Mouse (Mus musculus): Measurements from ENCODE around the gene Xrcc5. TPM values are rescaled to one million over a fixed set of nuclear protein-coding genes. Genes with fewer than 3 reads are reported as not detected.

The Xrcc5 gene
- polyA plus RNA-seq, 1 experiment from 2014 or later: 34.0 TPM

GRCm38 (mm10) chr1:72334807-72335206, 27.6 kb downstream of the Xrcc5 start:
- Histone ChIP-seq H3K9ac (ENCODE audit: low read depth, low read length) (no peak overlapping the region), H3K4me2 (ENCODE audit: low read depth, low read length) (no peak overlapping the region), H3K27me3 (replicated peaks; ENCODE audit: control insufficient read depth, insufficient read depth, low read length) (no peaks in the 10 kb centered on the region), H3K4me1 (ENCODE audit: control insufficient read depth, insufficient read depth, low read length) (no peaks in the 10 kb centered on the region), H3K9me3 (ENCODE audit: control insufficient read depth, low read length) (no peaks in the 10 kb centered on the region), H3K4me3 (ENCODE audit: low read length) (no peak overlapping the region), H3K36me3 (ENCODE audit: control insufficient read depth, insufficient read depth, low read length) (no peaks in the 10 kb centered on the region; the same call in 1 of the 2 replicates), H3K27ac (ENCODE audit: low read length) (no peak overlapping the region)
- no peak for ATAC-seq
- 87% methylated on average over 11 of the region's 11 CpGs for whole genome bisulfite sequencing

- no peaks in the 10 kb centered on the region for H3K4me1 ChIP-seq (ENCODE audit: control insufficient read depth, insufficient read depth, low read length)
- H3K27ac ChIP-seq (ENCODE audit: low read length): no peak overlapping the region
- no peak overlapping the region for H3K4me2 ChIP-seq (ENCODE audit: low read depth, low read length)
- WGBS: 95% methylated on average over 8 of the region's 8 CpGs
- no peak overlapping the region for H3K9ac ChIP-seq (ENCODE audit: low read depth, low read length)
- no peak for ATAC-seq
- H3K4me3 ChIP-seq (ENCODE audit: low read length): no peak overlapping the region
- no peaks in the 10 kb centered on the region for H3K27me3 ChIP-seq (replicated peaks; ENCODE audit: control insufficient read depth, insufficient read depth, low read length)
- H3K9me3 ChIP-seq (ENCODE audit: control insufficient read depth, low read length): no peaks in the 10 kb centered on the region
- H3K36me3 ChIP-seq (ENCODE audit: control insufficient read depth, insufficient read depth, low read length): no peaks in the 10 kb centered on the region; the same call in 1 of the 2 replicates
Measured at GRCm38 (mm10) chr1:72336780-72337179, 29.6 kb downstream of the Xrcc5 start.

DNA sequence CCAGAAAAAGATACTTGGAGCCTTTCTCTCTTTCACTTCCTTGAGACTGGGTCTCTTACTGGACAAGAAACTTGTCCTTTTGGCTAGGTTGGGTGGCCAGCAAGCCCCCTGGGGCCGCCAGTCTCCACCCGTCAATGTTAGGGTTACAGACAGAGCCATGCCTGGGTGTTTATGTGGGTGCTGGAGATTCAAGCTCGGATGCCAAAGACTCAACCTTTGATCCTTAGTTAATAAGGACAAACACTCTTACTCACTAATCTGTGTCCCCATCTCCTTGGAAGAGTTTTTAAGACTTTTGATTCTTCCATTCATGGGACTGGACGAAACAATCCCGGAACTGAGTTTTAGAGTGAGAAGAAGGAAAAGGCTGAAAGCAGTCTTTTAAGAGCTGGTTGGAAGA, 31.1 kb downstream of the Xrcc5 start:
- WGBS: 82% methylated on average over 5 of the region's 5 CpGs
- Histone ChIP-seq H3K9me3 (ENCODE audit: control insufficient read depth, low read length) (no peaks in the 10 kb centered on the region), H3K9ac (ENCODE audit: low read depth, low read length) (no peak overlapping the region), H3K4me2 (ENCODE audit: low read depth, low read length) (no peak overlapping the region), H3K27ac (ENCODE audit: low read length) (no peak overlapping the region), H3K36me3 (ENCODE audit: control insufficient read depth, insufficient read depth, low read length) (no peaks in the 10 kb centered on the region; the same call in 1 of the 2 replicates), H3K27me3 (replicated peaks; ENCODE audit: control insufficient read depth, insufficient read depth, low read length) (no peaks in the 10 kb centered on the region), H3K4me3 (ENCODE audit: low read length) (no peak overlapping the region), H3K4me1 (ENCODE audit: control insufficient read depth, insufficient read depth, low read length) (no peaks in the 10 kb centered on the region)
- ATAC-seq: no peak

GRCm38 (mm10) chr1:72347873-72348272, 40.7 kb downstream of the Xrcc5 start:
- Histone ChIP-seq H3K9ac (ENCODE audit: low read depth, low read length) (no peak overlapping the region), H3K27ac (ENCODE audit: low read length) (no peak overlapping the region), H3K4me2 (ENCODE audit: low read depth, low read length) (no peak overlapping the region), H3K9me3 (ENCODE audit: control insufficient read depth, low read length) (no peaks in the 10 kb centered on the region), H3K27me3 (replicated peaks; ENCODE audit: control insufficient read depth, insufficient read depth, low read length) (no peaks in the 10 kb centered on the region), H3K36me3 (ENCODE audit: control insufficient read depth, insufficient read depth, low read length) (peaks cover 9% of the 10 kb centered on the region; the same call in 1 of the 2 replicates), H3K4me3 (ENCODE audit: low read length) (no peak overlapping the region), H3K4me1 (ENCODE audit: control insufficient read depth, insufficient read depth, low read length) (no peaks in the 10 kb centered on the region)
- 82% methylated on average over 6 of the region's 6 CpGs for WGBS
- no peak for ATAC-seq

- no peaks in the 10 kb centered on the region for H3K9me3 ChIP-seq (ENCODE audit: control insufficient read depth, low read length)
- no peak for ATAC-seq
- H3K27ac ChIP-seq (ENCODE audit: low read length): no peak overlapping the region
- H3K36me3 ChIP-seq (ENCODE audit: control insufficient read depth, insufficient read depth, low read length): 0 out of 2 replicates have a peak, but pooled peaks cover 5% of the 10 kb centered on the region
- H3K27me3 ChIP-seq (replicated peaks; ENCODE audit: control insufficient read depth, insufficient read depth, low read length): no peaks in the 10 kb centered on the region
- no peak overlapping the region for H3K4me2 ChIP-seq (ENCODE audit: low read depth, low read length)
- no peak overlapping the region for H3K9ac ChIP-seq (ENCODE audit: low read depth, low read length)
- WGBS: 82% methylated on average over 2 of the region's 2 CpGs
- H3K4me1 ChIP-seq (ENCODE audit: control insufficient read depth, insufficient read depth, low read length): no peaks in the 10 kb centered on the region
- no peak overlapping the region for H3K4me3 ChIP-seq (ENCODE audit: low read length)
Measured at GRCm38 (mm10) chr1:72354856-72355255, 47.6 kb downstream of the Xrcc5 start.

DNA sequence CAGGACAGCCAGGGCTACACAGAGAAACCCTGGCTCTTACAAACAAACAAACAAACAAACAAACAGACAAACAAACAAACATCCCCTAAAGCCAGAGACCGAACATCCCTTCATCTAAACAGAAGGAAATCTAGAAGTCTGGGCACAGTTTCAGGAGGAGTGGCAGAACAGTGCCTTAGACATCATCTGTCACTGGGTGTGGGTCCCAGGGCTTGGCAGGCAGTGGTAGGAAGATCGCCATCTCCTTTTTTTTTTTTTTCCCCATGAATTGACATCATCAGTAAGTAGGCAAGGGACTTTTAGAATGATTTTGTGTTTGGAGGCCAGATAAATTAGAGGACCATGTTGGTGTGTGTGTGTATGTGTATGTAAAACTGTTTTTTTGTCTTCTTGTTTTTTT, 51.0 kb downstream of the Xrcc5 start:
- no peak for ATAC-seq
- WGBS: 88% methylated on average over 2 of the region's 2 CpGs
- Histone ChIP-seq H3K36me3 (ENCODE audit: control insufficient read depth, insufficient read depth, low read length) (0 out of 2 replicates have a peak, but pooled peaks cover 5% of the 10 kb centered on the region), H3K9me3 (ENCODE audit: control insufficient read depth, low read length) (no peaks in the 10 kb centered on the region), H3K4me2 (ENCODE audit: low read depth, low read length) (no peak overlapping the region), H3K27me3 (replicated peaks; ENCODE audit: control insufficient read depth, insufficient read depth, low read length) (no peaks in the 10 kb centered on the region), H3K9ac (ENCODE audit: low read depth, low read length) (no peak overlapping the region), H3K27ac (ENCODE audit: low read length) (no peak overlapping the region), H3K4me1 (ENCODE audit: control insufficient read depth, insufficient read depth, low read length) (no peaks in the 10 kb centered on the region), H3K4me3 (ENCODE audit: low read length) (no peak overlapping the region)

GRCm38 (mm10) chr1:72359462-72359861, 52.2 kb downstream of the Xrcc5 start:
- Histone ChIP-seq H3K27me3 (replicated peaks; ENCODE audit: control insufficient read depth, insufficient read depth, low read length) (no peaks in the 10 kb centered on the region), H3K27ac (ENCODE audit: low read length) (no peak overlapping the region), H3K4me3 (ENCODE audit: low read length) (no peak overlapping the region), H3K4me2 (ENCODE audit: low read depth, low read length) (no peak overlapping the region), H3K9me3 (ENCODE audit: control insufficient read depth, low read length) (no peaks in the 10 kb centered on the region), H3K9ac (ENCODE audit: low read depth, low read length) (no peak overlapping the region), H3K36me3 (ENCODE audit: control insufficient read depth, insufficient read depth, low read length) (0 out of 2 replicates have a peak, but pooled peaks cover 5% of the 10 kb centered on the region), H3K4me1 (ENCODE audit: control insufficient read depth, insufficient read depth, low read length) (no peaks in the 10 kb centered on the region)
- 90% methylated on average over 2 of the region's 2 CpGs for WGBS
- ATAC-seq: no peak

DNA sequence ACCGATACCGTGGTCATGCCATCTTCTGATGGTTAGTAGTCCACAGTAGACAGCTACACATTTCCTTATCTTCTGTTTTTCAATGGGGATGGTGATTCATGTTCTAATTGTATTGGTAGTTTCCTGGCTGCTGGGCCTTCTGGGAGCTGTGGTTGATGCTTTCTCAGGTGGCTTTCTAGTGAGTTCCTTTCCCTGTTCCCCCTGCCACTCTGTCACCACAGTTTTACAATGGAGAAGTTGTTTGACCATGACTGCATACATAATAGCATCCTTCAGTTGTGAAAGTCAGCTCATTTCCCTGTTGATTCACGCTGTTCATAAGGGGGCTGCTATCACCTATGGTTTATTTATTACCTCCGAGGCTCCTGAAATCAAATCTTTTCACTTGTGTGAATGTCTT, 53.6 kb downstream of the Xrcc5 start:
- no peak overlapping the region for H3K4me2 ChIP-seq (ENCODE audit: low read depth, low read length)
- H3K27me3 ChIP-seq (replicated peaks; ENCODE audit: control insufficient read depth, insufficient read depth, low read length): no peaks in the 10 kb centered on the region
- 0 out of 2 replicates have a peak, but pooled peaks cover 5% of the 10 kb centered on the region for H3K36me3 ChIP-seq (ENCODE audit: control insufficient read depth, insufficient read depth, low read length)
- no peak for ATAC-seq
- no peak overlapping the region for H3K27ac ChIP-seq (ENCODE audit: low read length)
- no peak overlapping the region for H3K9ac ChIP-seq (ENCODE audit: low read depth, low read length)
- no peaks in the 10 kb centered on the region for H3K9me3 ChIP-seq (ENCODE audit: control insufficient read depth, low read length)
- no peak overlapping the region for H3K4me3 ChIP-seq (ENCODE audit: low read length)
- no peaks in the 10 kb centered on the region for H3K4me1 ChIP-seq (ENCODE audit: control insufficient read depth, insufficient read depth, low read length)
- 93% methylated on average over 4 of the region's 4 CpGs for WGBS

DNA sequence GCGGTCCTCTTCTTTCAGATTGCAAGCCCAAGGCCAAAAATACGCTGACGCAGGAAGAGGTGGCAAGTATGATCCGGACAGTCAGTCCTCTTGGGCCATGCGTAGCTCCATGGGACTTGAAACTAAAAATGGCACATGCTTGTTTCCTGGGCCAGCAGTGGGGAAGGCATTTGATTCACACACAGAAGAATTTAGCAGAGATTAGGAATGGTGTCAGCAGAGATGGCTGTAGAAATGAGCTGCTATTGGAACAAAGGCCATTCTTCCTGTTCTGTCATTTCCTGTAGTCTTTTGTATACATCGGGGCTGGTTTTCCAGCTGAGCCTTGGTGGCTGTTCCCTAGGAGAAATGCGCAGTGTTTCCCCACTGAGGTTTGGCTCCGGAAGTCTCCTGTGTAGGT, 57.4 kb downstream of the Xrcc5 start:
- 85% methylated on average over 8 of the region's 8 CpGs for WGBS
- Histone ChIP-seq H3K4me2 (ENCODE audit: low read depth, low read length) (no peak overlapping the region), H3K27ac (ENCODE audit: low read length) (no peak overlapping the region), H3K9me3 (ENCODE audit: control insufficient read depth, low read length) (no peaks in the 10 kb centered on the region), H3K27me3 (replicated peaks; ENCODE audit: control insufficient read depth, insufficient read depth, low read length) (no peaks in the 10 kb centered on the region), H3K4me1 (ENCODE audit: control insufficient read depth, insufficient read depth, low read length) (no peaks in the 10 kb centered on the region), H3K36me3 (ENCODE audit: control insufficient read depth, insufficient read depth, low read length) (no peaks in the 10 kb centered on the region), H3K9ac (ENCODE audit: low read depth, low read length) (no peak overlapping the region), H3K4me3 (ENCODE audit: low read length) (no peak overlapping the region)
- no peak for ATAC-seq

DNA sequence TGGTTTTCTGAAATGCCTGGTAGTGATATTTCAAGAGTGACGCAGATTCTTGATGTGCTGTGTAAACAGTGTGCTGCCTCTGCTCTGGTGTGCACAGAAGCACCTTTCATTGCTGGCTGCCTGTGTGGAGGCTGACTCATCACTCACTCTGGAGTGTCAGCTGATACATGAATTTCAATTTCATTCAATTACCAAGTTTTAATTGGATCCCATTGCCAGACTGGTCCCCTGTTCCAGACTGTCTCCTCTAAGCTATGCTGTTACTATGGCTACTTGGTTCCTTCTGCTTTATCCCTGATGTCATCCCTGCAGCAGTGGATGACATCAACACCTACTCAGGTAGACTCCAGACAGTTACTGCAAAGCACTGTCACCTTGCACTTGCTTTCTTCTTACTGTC, 65.3 kb downstream of the Xrcc5 start:
- H3K27ac ChIP-seq (ENCODE audit: low read length): no peak overlapping the region
- H3K27me3 ChIP-seq (replicated peaks; ENCODE audit: control insufficient read depth, insufficient read depth, low read length): no peaks in the 10 kb centered on the region
- H3K4me1 ChIP-seq (ENCODE audit: control insufficient read depth, insufficient read depth, low read length): no peaks in the 10 kb centered on the region
- no peak overlapping the region for H3K4me3 ChIP-seq (ENCODE audit: low read length)
- 54% methylated on average over 1 of the region's 1 CpGs for WGBS
- no peaks in the 10 kb centered on the region for H3K9me3 ChIP-seq (ENCODE audit: control insufficient read depth, low read length)
- no peak for ATAC-seq
- H3K36me3 ChIP-seq (ENCODE audit: control insufficient read depth, insufficient read depth, low read length): 0 out of 2 replicates have a peak, but pooled peaks cover 2% of the 10 kb centered on the region
- no peak overlapping the region for H3K4me2 ChIP-seq (ENCODE audit: low read depth, low read length)
- H3K9ac ChIP-seq (ENCODE audit: low read depth, low read length): no peak overlapping the region

Data from intestine, embryonic 16.5 days (tissue).